Mouse (Mus musculus) CH12.LX (cell line): ENCODE measurements at regions not wholly inside any gene's neighbourhood (a gene's known extent, or its start where the extent isn't known, plus 50 kb on each side); places are given as distances from the start of the nearest gene placed in this dataset.

Source experiments
- CTCF ChIP-seq, 2 experiments: IDR thresholded peaks in 1 of 2; conservative IDR thresholded peaks in 1 of 2; 2 replicates each; pipeline ENCODE4 v1.5.1; 2011 to 2012; ENCODE audit warnings: low read depth in 2 of 2, low read length in 2 of 2, improper control_type of control experiment in 1 of 2, inconsistent platforms in 1 of 2, mild to moderate bottlenecking in 1 of 2, moderate library complexity in 1 of 2
- IRF4 ChIP-seq: IDR thresholded peaks from 2 replicates; pipeline ENCODE4 v1.6.1; 2014; ENCODE audit warnings: low read depth, mild to moderate bottlenecking, inconsistent platforms, low read length, improper control_type of control experiment
- POLR2A ChIP-seq: IDR thresholded peaks from 2 replicates; pipeline ENCODE4 v1.6.1; 2011; ENCODE audit warnings: low read depth, mild to moderate bottlenecking, improper control_type of control experiment, low read length
- SIN3A ChIP-seq: IDR thresholded peaks from 2 replicates; pipeline ENCODE4 v1.6.1; 2012; ENCODE audit warnings: low read length, improper control_type of control experiment, inconsistent platforms
- TBP ChIP-seq: conservative IDR thresholded peaks from 2 replicates; pipeline ENCODE4 v1.6.1; 2011; ENCODE audit warnings: low read depth, low read length, improper control_type of control experiment
- ZNF384 ChIP-seq: IDR thresholded peaks from 2 replicates; pipeline ENCODE4 v1.6.1; 2012; ENCODE audit warnings: low read depth, low read length, improper control_type of control experiment, inconsistent platforms

DNA sequence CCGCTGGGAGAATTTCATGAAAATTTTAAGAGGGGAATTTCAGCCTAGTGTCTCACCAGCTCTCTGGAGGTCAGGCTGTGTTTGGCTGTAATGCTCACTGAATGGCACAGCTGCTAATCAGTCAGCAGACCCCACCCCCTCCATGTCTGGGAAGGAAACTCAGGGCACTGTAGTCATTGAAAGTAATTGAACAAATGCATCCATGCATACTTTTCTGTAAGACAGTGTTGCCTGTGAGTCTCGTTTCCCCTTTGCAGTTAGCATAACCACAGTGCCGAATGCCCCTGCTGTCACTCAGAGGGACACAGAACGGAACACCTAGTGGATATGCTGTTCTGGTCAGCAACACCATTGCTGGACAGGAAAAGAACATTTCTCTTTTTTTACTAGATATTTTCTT, 175.4 kb downstream of the Dcdc2c start:
- no peak for TF ChIP-seq ZNF384
- TF ChIP-seq CTCF (conservative IDR thresholded peaks at IDR 0.05 in 1 of 2, IDR thresholded peaks at IDR 0.05 in 1 of 2; ENCODE audit: low read depth in 2 of 2, low read length in 2 of 2) = no peak
- TF ChIP-seq POLR2A = no peak
- TF ChIP-seq SIN3A = no peak
- no peak for TF ChIP-seq TBP
- no peak for TF ChIP-seq IRF4
